Mouse (Mus musculus) megakaryocyte, embryonic 14.5 days (primary cell): Measurements from ENCODE around the gene Hsf5.

Experiments used
- FLI1 ChIP-seq: IDR thresholded peaks from 2 replicates; pipeline ENCODE4 v1.6.1; 2012; ENCODE audit warnings: low read length, inconsistent platforms, mixed read lengths
- GATA1 ChIP-seq: IDR thresholded peaks from 3 replicates; pipeline ENCODE4 v1.6.1; 2012; ENCODE audit warnings: mixed read lengths, low read length, inconsistent platforms, borderline replicate concordance

DNA sequence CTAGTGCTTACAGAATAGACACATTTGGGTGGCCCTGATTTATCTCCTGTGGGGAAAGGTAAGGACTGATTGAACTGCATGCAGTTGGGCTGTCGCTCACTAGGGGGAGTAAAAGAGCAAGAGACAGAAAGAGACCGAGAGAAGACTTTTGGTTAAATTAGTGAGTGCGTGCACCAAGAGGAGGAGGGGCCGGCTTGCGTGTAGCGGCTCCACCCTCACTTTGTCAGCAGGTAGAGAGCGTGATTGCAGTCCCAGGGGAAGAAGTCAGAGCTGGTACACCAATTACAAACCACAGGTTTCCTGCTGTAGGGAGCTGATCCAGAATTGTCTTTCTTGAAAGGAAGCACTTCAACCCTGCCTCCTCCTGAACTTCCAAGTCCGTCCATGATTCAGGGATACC is 45.4 kb downstream of the Hsf5 start, which contains the start of gene Rnf43:
- no peak for TF ChIP-seq GATA1
- TF ChIP-seq FLI1, result no peak
